In the genomic region with DNA sequence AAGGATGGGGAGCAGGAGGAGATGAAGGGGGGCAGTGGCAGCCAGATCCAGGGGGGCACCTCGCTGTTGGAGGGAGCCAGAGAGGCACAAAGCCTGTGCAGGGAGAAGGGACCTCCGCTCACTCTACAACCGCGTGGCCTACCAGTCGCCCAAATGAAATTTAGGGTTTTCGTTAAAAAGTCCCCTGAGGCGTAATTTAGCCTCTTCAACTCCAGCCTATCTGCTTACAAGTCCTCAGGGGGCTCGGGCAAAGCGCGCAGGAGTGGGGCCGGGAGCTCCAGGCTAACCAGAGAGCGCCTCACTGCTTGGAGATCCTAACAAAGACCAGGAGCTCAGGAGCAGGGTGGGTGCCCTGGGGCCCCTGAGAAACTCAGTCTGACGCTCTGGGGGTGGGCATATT, we compare ENCODE assay signal across 8 mouse cellular contexts. TPM values are rescaled to one million over a fixed set of nuclear protein-coding genes. Genes with fewer than 3 reads are reported as not detected.
DNase-seq lines count a peak whose midpoint lies in the region; ATAC-seq lines count a peak whose summit lies in the region.

No protein-coding gene starts in this region.

- peak overlapping the region; percentile 94 for H3K27ac ChIP-seq in embryonic facial prominence, embryonic 10.5 days (replicated peaks)
- peak overlapping the region; percentile 96 for H3K27ac ChIP-seq in hindbrain, embryonic 12.5 days
- H3K27ac ChIP-seq in midbrain, embryonic 11.5 days (ENCODE audit: low read depth, low read length): peak overlapping the region; percentile 89

- peak; percentile 22 for DNase-seq in lung, postnatal 10 days
- DNase-seq in lung, postnatal 36 days: no peak
- DNase-seq in embryonic facial prominence, embryonic 10.5 days (ENCODE audit: low spot score): peak; percentile 77
- DNase-seq in midbrain, embryonic 11.5 days (ENCODE audit: low spot score, missing footprints): peak; percentile 96
- no peak for DNase-seq in ovary, postnatal 10 days (ENCODE audit: low spot score)
- no peak for DNase-seq in urinary bladder, adult 2 months (ENCODE audit: low spot score)
- no peak for DNase-seq in adrenal gland, postnatal 25 days

- peak overlapping the region; percentile 56 for H3K4me2 ChIP-seq in hindbrain, embryonic 12.5 days (replicated peaks)
- peak overlapping the region; percentile 36 for H3K4me2 ChIP-seq in midbrain, embryonic 11.5 days

- H3K36me3 ChIP-seq in embryonic facial prominence, embryonic 10.5 days (replicated peaks): peaks cover 6% of the 10 kb centered on the region
- H3K36me3 ChIP-seq in hindbrain, embryonic 12.5 days: 0 out of 2 replicates have a peak, but pooled peaks cover 5% of the 10 kb centered on the region
- no peaks in the 10 kb centered on the region for H3K36me3 ChIP-seq in midbrain, embryonic 11.5 days (ENCODE audit: control insufficient read depth, insufficient read depth, low read length)

- no peaks in the 10 kb centered on the region for H3K27me3 ChIP-seq in embryonic facial prominence, embryonic 10.5 days (replicated peaks; ENCODE audit: low read depth, poor library complexity, severe bottlenecking)
- no peaks in the 10 kb centered on the region for H3K27me3 ChIP-seq in hindbrain, embryonic 12.5 days
- H3K27me3 ChIP-seq in midbrain, embryonic 11.5 days (ENCODE audit: control insufficient read depth, insufficient read depth, low read length): no peaks in the 10 kb centered on the region

- ATAC-seq in hindbrain, embryonic 12.5 days (ENCODE audit: low FRiP score): peak; percentile 86
- ATAC-seq in midbrain, embryonic 11.5 days (ENCODE audit: low FRiP score): peak; percentile 86

- H3K4me1 ChIP-seq in embryonic facial prominence, embryonic 10.5 days: peaks cover 45% of the 10 kb centered on the region
- H3K4me1 ChIP-seq in hindbrain, embryonic 12.5 days: peaks cover 38% of the 10 kb centered on the region
- peaks cover 24% of the 10 kb centered on the region for H3K4me1 ChIP-seq in midbrain, embryonic 11.5 days (ENCODE audit: control insufficient read depth, insufficient read depth, low read length)

- peak overlapping the region; percentile 57 for H3K9ac ChIP-seq in hindbrain, embryonic 12.5 days
- peak overlapping the region; percentile 71 for H3K9ac ChIP-seq in midbrain, embryonic 11.5 days (ENCODE audit: low read length)

- no peaks in the 10 kb centered on the region for H3K9me3 ChIP-seq in embryonic facial prominence, embryonic 10.5 days
- no peaks in the 10 kb centered on the region for H3K9me3 ChIP-seq in hindbrain, embryonic 12.5 days (replicated peaks)
- no peaks in the 10 kb centered on the region for H3K9me3 ChIP-seq in midbrain, embryonic 11.5 days (ENCODE audit: control insufficient read depth, low read length)

- WGBS in embryonic facial prominence, embryonic 10.5 days: 2% methylated on average over 13 of the region's 13 CpGs
- WGBS in hindbrain, embryonic 12.5 days: 3% methylated on average over 13 of the region's 13 CpGs
- 2% methylated on average over 13 of the region's 13 CpGs for WGBS in midbrain, embryonic 11.5 days

- peak overlapping the region; percentile 46 for H3K4me3 ChIP-seq in embryonic facial prominence, embryonic 10.5 days
- H3K4me3 ChIP-seq in hindbrain, embryonic 12.5 days: peak overlapping the region; percentile 22
- H3K4me3 ChIP-seq in midbrain, embryonic 11.5 days (ENCODE audit: low read depth, low read length): peak overlapping the region; percentile 1

RNA-seq across cellular contexts. Expression of a gene that starts 41.8 kb away (rescaled TPM):
- polyA plus RNA-seq in embryonic facial prominence, embryonic 10.5 days (2016; fragmentation: Nextera tagmentation; extraction: Ambion mirVana): 0.61 and 0.74 TPM in 2 replicates
- polyA plus RNA-seq in hindbrain, embryonic 12.5 days (2016; fragmentation: Nextera tagmentation; extraction: Ambion mirVana): 0.58 and 1.3 TPM in 2 replicates
- 0.22 TPM in 1 of 2 replicates, not detected in the other for polyA plus RNA-seq in midbrain, embryonic 11.5 days (2014; fragmentation: Nextera tagmentation; extraction: Ambion mirVana)
- 16.9 and 32.1 TPM in 2 replicates for polyA plus RNA-seq in urinary bladder, adult 2 months (2012; rRNA removed)
- total RNA-seq in adrenal gland, postnatal 25 days (2021): 220 and 309 TPM in 2 replicates

Comparison
In these comparisons a context has a peak if more than half of its experiments do, and no peak if none do; other contexts are left out.
1. DNase-seq: peak in lung, postnatal 10 days (single experiment), embryonic facial prominence, embryonic 10.5 days (single experiment) and midbrain, embryonic 11.5 days (single experiment); none in lung, postnatal 36 days (single experiment), ovary, postnatal 10 days (single experiment), urinary bladder, adult 2 months (single experiment) and adrenal gland, postnatal 25 days (single experiment).
2. Peak in every context shown above with its lines, with median percentiles within 50 percentile points of each other: H3K27ac ChIP-seq and H3K4me3 ChIP-seq.